Mouse (Mus musculus): ENCODE data around the gene Cxcl13.

- TF ChIP-seq CTCF (IDR thresholded peaks at IDR 0.05; ENCODE audit: low read depth) (peak; percentile 78), EP300 (optimal IDR thresholded peaks at IDR 0.05) (no peak)
Measured at GRCm38 (mm10) chr5:95970845-95971244, 14.1 kb downstream of the Cxcl13 start.
